Mouse (Mus musculus) hindbrain, embryonic 12.5 days (tissue): ENCODE data around the gene Gm5089. TPM values are rescaled to one million over a fixed set of nuclear protein-coding genes. Genes with fewer than 3 reads are reported as not detected.

Source experiments
- ATAC-seq: fragments of 200-750 bp; cut with Nextera tagmentation; 2 replicates; pipeline ENCODE4 v1.8.0; 2017; ENCODE audit warnings: moderate TSS enrichment; ENCODE audit not compliant: low FRiP score
- H3K27ac ChIP-seq: fragments of 300-500 bp; sonication (generic); 2 replicates; pipeline ENCODE4 v1.5.1; 2016; ENCODE audit warnings: mild to moderate bottlenecking
- H3K27me3 ChIP-seq: fragments of 300-500 bp; sonication (generic); 2 replicates; pipeline ENCODE4 v1.6.1; 2016; ENCODE audit warnings: mild to moderate bottlenecking
- H3K36me3 ChIP-seq: fragments of 300-500 bp; sonication (generic); 2 replicates; pipeline ENCODE4 v1.6.1; 2016; ENCODE audit warnings: mild to moderate bottlenecking
- H3K4me1 ChIP-seq: fragments of 300-500 bp; sonication (generic); 2 replicates; pipeline ENCODE4 v1.6.1; 2016
- H3K4me2 ChIP-seq: fragments of 300-500 bp; sonication (generic); replicated peaks from 2 replicates; pipeline ENCODE4 v1.6.1; 2016; ENCODE audit warnings: mild to moderate bottlenecking
- H3K4me3 ChIP-seq: fragments of 300-500 bp; sonication (generic); 2 replicates; pipeline ENCODE4 v1.5.1; 2016; ENCODE audit warnings: mild to moderate bottlenecking
- H3K9ac ChIP-seq: fragments of 300-500 bp; sonication (generic); 2 replicates; pipeline ENCODE4 v1.6.1; 2016; ENCODE audit warnings: mild to moderate bottlenecking, moderate library complexity
- H3K9me3 ChIP-seq: fragments of 300-500 bp; sonication (generic); replicated peaks from 2 replicates; pipeline ENCODE4 v1.6.1; 2016; ENCODE audit warnings: mild to moderate bottlenecking
- WGBS: fragments of 180-500 bp; shearing (Covaris S2); methylation state at CpG from one replicate; pipeline ENCODE4 v1.1.7; 2016; 5-methylcytosine and 5-hydroxymethylcytosine counted together
- polyA plus RNA-seq: library from polyadenylated mRNA; unstranded; fragments of >200 nt; fragmentation: Nextera tagmentation; extraction: Ambion mirVana; gene quantifications from 2 replicates; pipeline ENCODE4 v1.2.1, GENCODE M21; 2016

Gm5089 gene
- polyA plus RNA-seq, 1 experiment from 2014 or later: 4.0 TPM

DNA sequence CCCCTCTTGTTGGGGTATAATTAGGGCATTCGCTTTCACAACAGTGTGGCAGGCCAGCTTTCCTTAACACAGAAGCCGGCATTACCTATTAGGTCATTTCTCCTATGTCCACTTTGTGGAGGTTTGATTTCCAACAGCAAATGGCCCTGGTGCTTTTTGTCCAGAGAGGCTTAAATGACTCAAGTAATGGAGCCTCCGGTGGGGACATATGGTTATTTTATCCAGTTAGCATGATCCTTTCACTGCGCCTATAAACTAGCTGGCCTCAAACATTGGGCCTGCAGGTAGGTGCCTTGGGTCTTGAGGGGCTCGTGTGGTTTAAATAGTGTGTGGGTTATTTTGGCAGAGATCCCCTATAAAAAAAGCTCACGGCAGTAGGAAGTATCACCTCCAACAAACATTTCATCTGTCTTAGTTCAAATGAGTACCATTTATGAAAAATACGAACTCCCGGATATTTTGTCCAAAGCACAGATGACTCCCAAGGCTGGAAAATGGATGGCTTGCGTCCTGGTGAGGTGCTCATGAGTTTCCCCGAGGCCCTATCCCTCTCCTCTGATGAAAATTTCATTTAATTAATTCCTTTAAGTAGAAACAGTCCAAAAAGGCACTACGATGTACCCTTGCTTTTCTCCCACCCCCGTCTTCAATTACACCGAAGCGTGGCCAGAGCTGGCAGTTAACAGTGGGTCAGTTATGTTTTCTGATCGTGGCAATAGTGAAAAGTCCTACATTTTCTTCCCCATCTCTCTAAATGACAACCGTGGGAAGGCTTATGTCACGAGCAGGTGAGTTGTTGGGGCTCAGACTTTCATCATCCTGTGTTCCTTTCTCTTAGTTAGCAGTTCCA, 64.4 kb downstream of the Gm5089 start:
- H3K4me1 ChIP-seq: 0 out of 2 replicates have a peak, but pooled peaks cover 4% of the 10 kb centered on the region
- no peak overlapping the region for H3K4me2 ChIP-seq
- no peak for ATAC-seq
- H3K9ac ChIP-seq: no peak overlapping the region
- H3K27me3 ChIP-seq: peaks cover 5% of the 10 kb centered on the region; the same call in 1 of the 2 replicates
- WGBS: 87% methylated on average over 17 of the region's 17 CpGs
- no peaks in the 10 kb centered on the region for H3K36me3 ChIP-seq
- H3K4me3 ChIP-seq: no peak overlapping the region
- no peaks in the 10 kb centered on the region for H3K9me3 ChIP-seq
- no peak overlapping the region for H3K27ac ChIP-seq

DNA sequence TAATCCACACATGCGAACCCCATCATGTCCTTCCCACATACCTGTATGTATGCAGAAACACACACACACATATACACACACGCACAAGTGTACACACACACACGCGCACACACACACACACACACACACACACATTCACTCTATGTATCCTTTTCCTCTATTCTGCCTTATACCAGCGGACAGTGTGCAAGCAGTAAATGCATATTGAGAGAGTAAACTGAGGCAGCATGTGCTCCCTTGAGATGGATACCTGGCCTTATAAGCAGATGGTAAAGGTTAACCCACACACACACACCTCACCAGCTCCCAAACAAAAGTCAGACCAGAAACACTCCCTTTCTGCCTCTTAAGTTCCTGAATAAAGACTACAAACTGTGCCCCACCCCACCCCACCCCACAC, 65.2 kb downstream of the Gm5089 start:
- Histone ChIP-seq H3K9me3 (no peaks in the 10 kb centered on the region), H3K27me3 (peaks cover 5% of the 10 kb centered on the region; the same call in 1 of the 2 replicates), H3K27ac (no peak overlapping the region), H3K4me3 (no peak overlapping the region), H3K9ac (no peak overlapping the region), H3K4me2 (no peak overlapping the region), H3K36me3 (no peaks in the 10 kb centered on the region), H3K4me1 (peaks cover 9% of the 10 kb centered on the region; the same call in 1 of the 2 replicates)
- WGBS: 94% methylated on average over 5 of the region's 5 CpGs
- no peak for ATAC-seq

DNA sequence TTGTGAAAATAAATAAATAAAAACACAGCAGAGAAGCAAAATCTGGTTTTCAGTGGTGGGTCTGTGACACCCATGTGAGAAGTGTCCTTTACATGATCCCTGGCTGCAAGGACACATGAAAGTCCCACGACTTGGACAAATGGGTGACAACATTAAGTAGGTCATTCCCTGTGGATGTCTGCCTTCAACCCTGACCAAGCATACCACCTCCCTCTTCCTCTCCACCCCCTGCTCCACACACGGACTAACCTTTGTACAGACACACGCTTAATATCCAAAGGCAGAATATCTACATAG, 65.7 kb downstream of the Gm5089 start:
- Histone ChIP-seq H3K9ac (no peak overlapping the region), H3K9me3 (no peaks in the 10 kb centered on the region), H3K4me2 (no peak overlapping the region), H3K27ac (no peak overlapping the region), H3K27me3 (peaks cover 4% of the 10 kb centered on the region; the same call in 1 of the 2 replicates), H3K4me3 (no peak overlapping the region), H3K36me3 (no peaks in the 10 kb centered on the region), H3K4me1 (peaks cover 9% of the 10 kb centered on the region; the same call in 1 of the 2 replicates)
- WGBS: 75% methylated on average over 3 of the region's 3 CpGs
- ATAC-seq: no peak

Other genes starting within 250 kb of the Gm5089 start
- 18.1 and 25.0 TPM in 2 replicates for gene Zic5, start 14.6 kb upstream of the Gm5089 start, polyA plus RNA-seq
- 18.3 TPM in 2 replicates for gene Zic2, start 24.3 kb upstream of the Gm5089 start, polyA plus RNA-seq
- gene Gm10837, start 39.5 kb upstream of the Gm5089 start, polyA plus RNA-seq: 0.55 and 0.58 TPM in 2 replicates
- gene Pcca, start 83.2 kb upstream of the Gm5089 start, polyA plus RNA-seq: 33.4 and 34.9 TPM in 2 replicates